Mouse (Mus musculus): ENCODE measurements at regions not wholly inside any gene's neighbourhood (a gene's known extent, or its start where the extent isn't known, plus 50 kb on each side); places are given as distances from the start of the nearest gene placed in this dataset.

GRCm38 (mm10) chr13:6955713-6956112 is 307.1 kb upstream of the Pfkp start:
- TF ChIP-seq POLR2A (IDR thresholded peaks at IDR 0.05; ENCODE audit: control insufficient read depth in 1 of 2, insufficient read depth in 1 of 2, low read depth in 1 of 2, low read length in 2 of 2, poor library complexity in 1 of 2) (no peak), CTCF (IDR thresholded peaks at IDR 0.05 in 2 of 3, conservative IDR thresholded peaks at IDR 0.05 in 1 of 3; ENCODE audit: control insufficient read depth in 1 of 3, insufficient read depth in 1 of 3, low read depth in 2 of 3, low read length in 3 of 3, poor library complexity in 1 of 3, severe bottlenecking in 1 of 3) (no peak), JUND (IDR thresholded peaks at IDR 0.05; ENCODE audit: low read depth, low read length) (no peak), HCFC1 (IDR thresholded peaks at IDR 0.05; ENCODE audit: low read depth, low read length) (no peak), EP300 (IDR thresholded peaks at IDR 0.05; ENCODE audit: low read depth in 1 of 2, low read length in 2 of 2) (no peak), NRF1 (IDR thresholded peaks at IDR 0.05; ENCODE audit: insufficient read depth, low read depth, low read length, poor library complexity, severe bottlenecking) (no peak), MAX (IDR thresholded peaks at IDR 0.05; ENCODE audit: low read length) (no peak), GATA1 (IDR thresholded peaks at IDR 0.05; ENCODE audit: low read depth, low read length) (no peak), POLR2AphosphoS2 (IDR thresholded peaks at IDR 0.05; ENCODE audit: low read length) (no peak), MEF2A (IDR thresholded peaks at IDR 0.05; ENCODE audit: extremely low read depth, insufficient replicate concordance, low read depth, low read length, poor library complexity, severe bottlenecking) (no peak), TCF12 (IDR thresholded peaks at IDR 0.05; ENCODE audit: low read depth, low read length) (no peak), TBP (IDR thresholded peaks at IDR 0.05; ENCODE audit: low read depth, low read length) (no peak)
